Mouse (Mus musculus) G1E (cell line): ENCODE data around the gene Olfr1113. TPM values are rescaled to one million over a fixed set of nuclear protein-coding genes. Genes with fewer than 3 reads are reported as not detected.
"Not testable (repeated sequence)": the region's sequence is repeated elsewhere in the genome, so short reads cannot be mapped to it uniquely, and the experiment has no call there.

Experiments used
- ATAC-seq: 2 replicates; pipeline ENCODE4 v1.8.0; 2016; ENCODE audit warnings: mild to moderate bottlenecking; ENCODE audit not compliant: insufficient number of reproducible peaks, poor library complexity, low FRiP score, severe bottlenecking; ENCODE audit errors: extremely low read depth
- DNase-seq: peaks from one replicate; pipeline ENCODE4 v3.0.0; 2012; ENCODE audit warnings: low spot score
- H3K27me3 ChIP-seq: 2 replicates; pipeline ENCODE4 v1.6.1; 2012; ENCODE audit warnings: mild to moderate bottlenecking, low read length, inconsistent platforms; ENCODE audit not compliant: insufficient read depth
- H3K36me3 ChIP-seq: replicated peaks from 2 replicates; pipeline ENCODE3; 2012; ENCODE audit warnings: mild to moderate bottlenecking, inconsistent platforms
- H3K4me1 ChIP-seq: 2 replicates; pipeline ENCODE4 v1.6.1; 2012; ENCODE audit warnings: low read depth, low read length, inconsistent platforms, mixed read lengths; ENCODE audit not compliant: insufficient read depth
- H3K4me3 ChIP-seq: 2 replicates; pipeline ENCODE4 v1.5.1; 2012; ENCODE audit warnings: low read depth, mild to moderate bottlenecking, inconsistent platforms, low read length, moderate library complexity, mixed read lengths
- H3K9me3 ChIP-seq: replicated peaks from 2 replicates; pipeline ENCODE4 v1.6.1; 2012; ENCODE audit warnings: inconsistent platforms
- CTCF ChIP-seq: IDR thresholded peaks from 2 replicates; pipeline ENCODE4 v1.5.1; 2012; ENCODE audit warnings: low read depth, low read length, inconsistent platforms, mixed read lengths
- GATA1 ChIP-seq: IDR thresholded peaks from 2 replicates; pipeline ENCODE4 v1.6.1; 2012; ENCODE audit warnings: borderline replicate concordance, low read length, inconsistent platforms, mixed read lengths
- GATA2 ChIP-seq: IDR thresholded peaks from 2 replicates; pipeline ENCODE4 v1.6.1; 2012; ENCODE audit warnings: low read depth, low read length, inconsistent platforms, borderline replicate concordance
- POLR2AphosphoS5 ChIP-seq: IDR thresholded peaks from 2 replicates; pipeline ENCODE4 v1.6.1; 2012; ENCODE audit warnings: low read depth, low read length, inconsistent platforms; ENCODE audit not compliant: insufficient replicate concordance
- TAL1 ChIP-seq: conservative IDR thresholded peaks from 2 replicates; pipeline ENCODE4 v1.6.1; 2012; ENCODE audit warnings: low read depth, low read length, inconsistent platforms, mixed read lengths
- polyA plus RNA-seq: library from polyadenylated mRNA; stranded (reverse); fragments of >175 nt; gene quantifications from 2 replicates; pipeline ENCODE4 v1.2.3, GENCODE M21; 2012
- total RNA-seq, 2 experiments: library from RNA; stranded (forward) in 1 of 2; stranded (reverse) in 1 of 2; fragments of 200-1000 nt in 1 of 2; fragments of >200 nt in 1 of 2; fragmentation: Nextera tagmentation in 1 of 2; gene quantifications; 2 replicates each; pipeline ENCODE4 v1.2.3; 2014 to 2017

The Olfr1113 gene
- total RNA-seq (2014; fragmentation: Nextera tagmentation) (not detected in 2 replicates), total RNA-seq (2017) (0.05 TPM in 1 of 2 replicates, not detected in the other), polyA plus RNA-seq (not detected in 2 replicates)

GRCm38 (mm10) chr2:87208670-87209069 is at the start of gene Olfr1113:
Gene Olfr1113 (plus strand): TSS chr2:87208970.
- ATAC-seq = no peak

GRCm38 (mm10) chr2:87167731-87168130 is 41.0 kb upstream of the Olfr1113 start:
- not testable (repeated sequence) for H3K27me3 ChIP-seq, ATAC-seq, H3K36me3 ChIP-seq, H3K4me1 ChIP-seq, DNase-seq, H3K4me3 ChIP-seq
- H3K9me3 ChIP-seq = peaks cover 16% of the 10 kb centered on the region

More at GRCm38 (mm10) chr2:87208670-87209069, at the start of gene Olfr1113:
- TF ChIP-seq GATA2 = no peak
- no peak for TF ChIP-seq GATA1
- TF ChIP-seq POLR2AphosphoS5 = no peak
- TF ChIP-seq TAL1 = no peak
- TF ChIP-seq CTCF = no peak
- H3K9me3 ChIP-seq = 0 out of 2 replicates have a peak, but pooled peaks cover 2% of the 10 kb centered on the region
- DNase-seq = no peak
- H3K27me3 ChIP-seq = no peaks in the 10 kb centered on the region
- no peaks in the 10 kb centered on the region for H3K36me3 ChIP-seq
- H3K4me3 ChIP-seq = no peak within 1 kb of the TSS
- H3K4me1 ChIP-seq = no peaks in the 10 kb centered on the region

GRCm38 (mm10) chr2:87187498-87187897 is 21.3 kb upstream of the Olfr1113 start, which contains the start of gene Olfr1112:
Gene Olfr1112 (plus strand): TSS chr2:87187798.
- Histone ChIP-seq H3K9me3 (no peaks in the 10 kb centered on the region), H3K4me1 (no peaks in the 10 kb centered on the region), H3K36me3 (no peaks in the 10 kb centered on the region), H3K27me3 (no peaks in the 10 kb centered on the region), H3K4me3 (no peak within 1 kb of the TSS)
- TF ChIP-seq GATA2 (no peak), TAL1 (no peak), GATA1 (no peak), CTCF (no peak), POLR2AphosphoS5 (no peak)
- ATAC-seq = no peak
- no peak for DNase-seq

GRCm38 (mm10) chr2:87247713-87248112 is 38.9 kb downstream of the Olfr1113 start, which contains the start of gene Olfr1115:
Gene Olfr1115 (plus strand): TSS chr2:87248013.
- TF ChIP-seq POLR2AphosphoS5 (no peak), GATA1 (no peak), GATA2 (no peak), CTCF (no peak), TAL1 (no peak)
- no peaks in the 10 kb centered on the region for H3K4me1 ChIP-seq
- ATAC-seq (no peak), DNase-seq (no peak)
- H3K9me3 ChIP-seq = no peaks in the 10 kb centered on the region
- H3K27me3 ChIP-seq = no peaks in the 10 kb centered on the region
- H3K36me3 ChIP-seq = no peaks in the 10 kb centered on the region
- H3K4me3 ChIP-seq = no peak within 1 kb of the TSS

Other genes starting within 250 kb of the Olfr1113 start
Only the 20 nearest of the 22 such genes appear.
- not detected in 2 replicates for gene Olfr1100, start 229.0 kb upstream of the Olfr1113 start, total RNA-seq (2014; fragmentation: Nextera tagmentation)
- 0.11 TPM in 1 of 2 replicates, not detected in the other for gene Olfr1100, start 229.0 kb upstream of the Olfr1113 start, total RNA-seq (2017)
- gene Olfr1100, start 229.0 kb upstream of the Olfr1113 start, polyA plus RNA-seq = not detected in 2 replicates
- gene Olfr1101, start 217.7 kb upstream of the Olfr1113 start, total RNA-seq (2014; fragmentation: Nextera tagmentation) = not detected in 2 replicates
- 0.05 and 0.06 TPM in 2 replicates for gene Olfr1101, start 217.7 kb upstream of the Olfr1113 start, total RNA-seq (2017)
- not detected in 2 replicates for gene Olfr1101, start 217.7 kb upstream of the Olfr1113 start, polyA plus RNA-seq
- not detected in 2 replicates for gene Olfr1102, start 210.6 kb upstream of the Olfr1113 start, total RNA-seq (2014; fragmentation: Nextera tagmentation)
- not detected in 2 replicates for gene Olfr1102, start 210.6 kb upstream of the Olfr1113 start, total RNA-seq (2017)
- not detected in 2 replicates for gene Olfr1102, start 210.6 kb upstream of the Olfr1113 start, polyA plus RNA-seq
- gene Olfr1104, start 181.9 kb upstream of the Olfr1113 start, total RNA-seq (2014; fragmentation: Nextera tagmentation) = not detected in 2 replicates
- 0.71 TPM in 1 of 2 replicates, not detected in the other for gene Olfr1104, start 181.9 kb upstream of the Olfr1113 start, total RNA-seq (2017)
- gene Olfr1104, start 181.9 kb upstream of the Olfr1113 start, polyA plus RNA-seq = not detected in 2 replicates
- not detected in 2 replicates for gene Olfr1105, start 172.4 kb upstream of the Olfr1113 start, total RNA-seq (2014; fragmentation: Nextera tagmentation)
- 0.16 and 0.17 TPM in 2 replicates for gene Olfr1105, start 172.4 kb upstream of the Olfr1113 start, total RNA-seq (2017)
- gene Olfr1105, start 172.4 kb upstream of the Olfr1113 start, polyA plus RNA-seq = not detected in 2 replicates
- gene Olfr1106, start 156.7 kb upstream of the Olfr1113 start, total RNA-seq (2014; fragmentation: Nextera tagmentation) = not detected in 2 replicates
- 0.05 and 0.12 TPM in 2 replicates for gene Olfr1106, start 156.7 kb upstream of the Olfr1113 start, total RNA-seq (2017)
- not detected in 2 replicates for gene Olfr1106, start 156.7 kb upstream of the Olfr1113 start, polyA plus RNA-seq
- not detected in 2 replicates for gene Olfr1107, start 133.2 kb upstream of the Olfr1113 start, total RNA-seq (2014; fragmentation: Nextera tagmentation)
- gene Olfr1107, start 133.2 kb upstream of the Olfr1113 start, total RNA-seq (2017) = 0.29 TPM in 1 of 2 replicates, not detected in the other
- not detected in 2 replicates for gene Olfr1107, start 133.2 kb upstream of the Olfr1113 start, polyA plus RNA-seq
- gene Olfr1109, start 113.0 kb upstream of the Olfr1113 start, total RNA-seq (2014; fragmentation: Nextera tagmentation) = not detected in 2 replicates
- 0.22 TPM in 1 of 2 replicates, not detected in the other for gene Olfr1109, start 113.0 kb upstream of the Olfr1113 start, total RNA-seq (2017)
- not detected in 2 replicates for gene Olfr1109, start 113.0 kb upstream of the Olfr1113 start, polyA plus RNA-seq
- gene Olfr259, start 94.4 kb upstream of the Olfr1113 start, total RNA-seq (2014; fragmentation: Nextera tagmentation) = not detected in 2 replicates
- 0.11 TPM in 1 of 2 replicates, not detected in the other for gene Olfr259, start 94.4 kb upstream of the Olfr1113 start, total RNA-seq (2017)
- gene Olfr259, start 94.4 kb upstream of the Olfr1113 start, polyA plus RNA-seq = not detected in 2 replicates
- not detected in 2 replicates for gene Olfr1110, start 68.7 kb upstream of the Olfr1113 start, total RNA-seq (2014; fragmentation: Nextera tagmentation)
- 0.11 and 0.17 TPM in 2 replicates for gene Olfr1110, start 68.7 kb upstream of the Olfr1113 start, total RNA-seq (2017)
- gene Olfr1110, start 68.7 kb upstream of the Olfr1113 start, polyA plus RNA-seq = not detected in 2 replicates
- gene Olfr1111, start 56.3 kb upstream of the Olfr1113 start, total RNA-seq (2014; fragmentation: Nextera tagmentation) = not detected in 2 replicates
- 0.23 TPM in 1 of 2 replicates, not detected in the other for gene Olfr1111, start 56.3 kb upstream of the Olfr1113 start, total RNA-seq (2017)
- not detected in 2 replicates for gene Olfr1111, start 56.3 kb upstream of the Olfr1113 start, polyA plus RNA-seq
- not detected in 2 replicates for gene Olfr1112, start 21.2 kb upstream of the Olfr1113 start, total RNA-seq (2014; fragmentation: Nextera tagmentation)
- gene Olfr1112, start 21.2 kb upstream of the Olfr1113 start, total RNA-seq (2017) = 0.44 TPM in 1 of 2 replicates, not detected in the other
- not detected in 2 replicates for gene Olfr1112, start 21.2 kb upstream of the Olfr1113 start, polyA plus RNA-seq
- not detected in 2 replicates for gene Olfr1115, start 39.0 kb downstream of the Olfr1113 start, total RNA-seq (2014; fragmentation: Nextera tagmentation)
- 0.05 and 0.06 TPM in 2 replicates for gene Olfr1115, start 39.0 kb downstream of the Olfr1113 start, total RNA-seq (2017)
- not detected in 2 replicates for gene Olfr1115, start 39.0 kb downstream of the Olfr1113 start, polyA plus RNA-seq
- gene Olfr1116, start 58.6 kb downstream of the Olfr1113 start, total RNA-seq (2014; fragmentation: Nextera tagmentation) = not detected in 2 replicates
- gene Olfr1116, start 58.6 kb downstream of the Olfr1113 start, total RNA-seq (2017) = 0.05 and 0.12 TPM in 2 replicates
- not detected in 2 replicates for gene Olfr1116, start 58.6 kb downstream of the Olfr1113 start, polyA plus RNA-seq
- gene Olfr1118, start 98.6 kb downstream of the Olfr1113 start, total RNA-seq (2014; fragmentation: Nextera tagmentation) = not detected in 2 replicates
- 0.05 and 0.06 TPM in 2 replicates for gene Olfr1118, start 98.6 kb downstream of the Olfr1113 start, total RNA-seq (2017)
- not detected in 2 replicates for gene Olfr1118, start 98.6 kb downstream of the Olfr1113 start, polyA plus RNA-seq
- not detected in 2 replicates for gene Olfr1120, start 145.8 kb downstream of the Olfr1113 start, total RNA-seq (2014; fragmentation: Nextera tagmentation)
- 0.05 and 0.17 TPM in 2 replicates for gene Olfr1120, start 145.8 kb downstream of the Olfr1113 start, total RNA-seq (2017)
- gene Olfr1120, start 145.8 kb downstream of the Olfr1113 start, polyA plus RNA-seq = not detected in 2 replicates
- gene Olfr1121, start 160.9 kb downstream of the Olfr1113 start, total RNA-seq (2014; fragmentation: Nextera tagmentation) = not detected in 2 replicates
- gene Olfr1121, start 160.9 kb downstream of the Olfr1113 start, total RNA-seq (2017) = 0.22 TPM in 1 of 2 replicates, not detected in the other
- gene Olfr1121, start 160.9 kb downstream of the Olfr1113 start, polyA plus RNA-seq = not detected in 2 replicates
- not detected in 2 replicates for gene Olfr1122, start 176.9 kb downstream of the Olfr1113 start, total RNA-seq (2014; fragmentation: Nextera tagmentation)
- gene Olfr1122, start 176.9 kb downstream of the Olfr1113 start, total RNA-seq (2017) = 0.11 and 0.12 TPM in 2 replicates
- gene Olfr1122, start 176.9 kb downstream of the Olfr1113 start, polyA plus RNA-seq = not detected in 2 replicates
- gene Olfr1123, start 207.7 kb downstream of the Olfr1113 start, total RNA-seq (2014; fragmentation: Nextera tagmentation) = not detected in 2 replicates
- 0.05 TPM in 1 of 2 replicates, not detected in the other for gene Olfr1123, start 207.7 kb downstream of the Olfr1113 start, total RNA-seq (2017)
- gene Olfr1123, start 207.7 kb downstream of the Olfr1113 start, polyA plus RNA-seq = not detected in 2 replicates
- not detected in 2 replicates for gene Olfr1124, start 221.3 kb downstream of the Olfr1113 start, total RNA-seq (2014; fragmentation: Nextera tagmentation)
- 0.16 TPM in 1 of 2 replicates, not detected in the other for gene Olfr1124, start 221.3 kb downstream of the Olfr1113 start, total RNA-seq (2017)
- gene Olfr1124, start 221.3 kb downstream of the Olfr1113 start, polyA plus RNA-seq = not detected in 2 replicates